Mouse (Mus musculus) layer of hippocampus, adult 2 months (tissue): Measurements from ENCODE around the gene Slc51a. TPM values are rescaled to one million over a fixed set of nuclear protein-coding genes. Genes with fewer than 3 reads are reported as not detected.

Experiments used
- DNase-seq, 2 experiments: peaks; one replicate each; pipeline ENCODE4 v3.0.0; 2022; ENCODE audit warnings: low spot score in 2 of 2
- H3K27ac ChIP-seq: fragments of 200-600 bp; 2 replicates; pipeline ENCODE4 v1.8.1; 2022
- H3K4me3 ChIP-seq: fragments of 200-600 bp; 2 replicates; pipeline ENCODE4 v1.8.1; 2022; ENCODE audit warnings: mild to moderate bottlenecking
- CTCF ChIP-seq: fragments of 200-600 bp; conservative IDR thresholded peaks from 2 replicates; pipeline ENCODE4 v1.8.1; 2022; ENCODE audit warnings: antibody characterized with exemption, mild to moderate bottlenecking, moderate library complexity
- total RNA-seq, 2 experiments: library from RNA; stranded (reverse); gene quantifications; 2 replicates each; pipeline ENCODE4 v1.2.3; 2021

Slc51a gene
- total RNA-seq, 2 experiments from 2014 or later = not detected

DNA sequence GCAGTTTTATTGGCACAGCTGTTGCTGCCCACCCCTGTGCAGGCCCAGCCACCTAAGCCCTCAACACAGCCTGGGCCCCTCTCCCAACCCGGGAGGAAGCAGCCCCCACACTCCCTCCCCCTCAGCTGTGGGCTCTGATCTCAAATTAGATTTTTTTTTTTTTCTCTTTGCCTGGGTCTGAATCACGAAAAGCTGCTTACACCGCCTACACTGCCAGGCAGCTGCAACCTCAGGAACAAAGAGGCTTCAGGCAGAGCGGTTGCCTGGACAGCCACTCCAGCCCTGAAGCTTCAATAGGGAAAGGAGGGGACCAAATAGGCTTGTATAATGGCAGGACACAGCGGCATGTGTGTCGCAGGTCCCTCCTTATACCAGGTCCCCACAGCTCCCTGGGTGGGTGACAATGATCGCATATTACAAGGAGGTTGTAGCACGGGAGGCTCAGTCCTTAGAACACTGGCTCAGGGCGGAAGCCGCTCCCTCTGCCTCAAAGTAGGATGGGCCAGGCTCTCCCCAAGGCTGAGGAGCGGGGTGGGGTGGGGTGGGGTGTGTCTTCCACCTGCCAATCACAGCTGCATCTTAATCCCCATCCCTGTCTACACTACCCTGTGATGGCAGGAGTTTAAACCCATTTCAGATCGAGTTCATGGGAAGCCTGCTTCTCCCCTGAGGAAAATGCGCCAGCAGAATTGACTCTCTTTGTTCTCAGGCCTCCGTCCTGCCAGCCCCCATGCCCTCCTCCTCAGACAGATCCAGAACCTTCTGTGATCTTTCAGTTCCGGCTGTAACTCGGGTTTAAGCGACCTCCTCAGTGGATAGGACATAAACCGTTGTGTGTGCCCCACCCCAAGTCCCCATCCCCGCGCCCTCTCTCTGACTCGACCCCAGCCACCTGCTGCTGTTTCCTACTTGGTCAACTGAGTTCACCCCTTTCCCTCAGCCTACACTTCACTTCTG, 28.6 kb upstream of the Slc51a start:
- Histone ChIP-seq H3K27ac (peak overlapping the region; percentile 94), H3K4me3 (peak overlapping the region; percentile 44)
- TF ChIP-seq CTCF = no peak
- peak; percentile 72 to 88 for DNase-seq

DNA sequence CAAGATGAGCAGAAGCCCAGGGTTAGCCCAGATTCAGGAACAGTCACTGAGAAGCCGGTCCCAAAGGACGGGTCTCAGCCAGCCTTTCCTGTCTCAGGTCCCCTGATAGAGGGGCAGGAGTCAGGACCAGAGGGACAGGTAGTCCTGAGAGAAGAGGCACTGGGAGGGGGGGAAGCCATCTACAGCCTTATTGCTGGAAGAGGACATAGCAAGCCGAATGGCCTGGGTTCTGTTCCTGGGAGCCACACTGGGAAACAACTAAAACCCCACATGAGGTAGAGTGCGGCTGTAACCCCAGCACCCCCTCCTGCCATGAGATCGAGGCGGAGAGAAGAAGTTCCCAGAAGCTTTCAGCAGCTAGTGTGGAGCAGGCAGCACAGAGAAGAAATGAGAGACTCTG, 26.3 kb upstream of the Slc51a start:
- Histone ChIP-seq H3K4me3 (no peak overlapping the region), H3K27ac (peak overlapping the region; percentile 54; the same call in 1 of the 2 replicates)
- TF ChIP-seq CTCF = no peak
- DNase-seq = no peak

DNA sequence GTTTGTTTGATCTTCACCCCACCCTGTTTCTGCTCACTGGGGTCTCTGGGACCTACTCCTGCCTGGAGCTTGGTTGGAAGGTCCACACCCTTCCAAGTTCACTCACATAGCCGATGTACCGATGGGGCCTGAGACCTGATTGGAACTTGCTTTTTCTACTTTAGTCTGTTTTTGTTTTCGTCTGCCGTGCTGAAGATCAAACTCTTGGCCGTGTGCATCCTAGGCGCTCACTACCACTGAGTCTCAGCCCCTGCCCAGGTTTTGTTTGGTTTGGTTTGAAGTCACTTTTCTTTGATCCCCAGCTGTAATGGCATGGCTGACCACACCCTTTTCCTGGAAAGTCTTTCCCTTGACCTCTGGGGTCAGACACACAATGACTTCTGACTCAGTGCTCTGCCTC, 25.7 kb upstream of the Slc51a start:
- Histone ChIP-seq H3K27ac (peak overlapping the region; percentile 66; the same call in 1 of the 2 replicates), H3K4me3 (no peak overlapping the region)
- TF ChIP-seq CTCF = no peak
- no peak for DNase-seq

DNA sequence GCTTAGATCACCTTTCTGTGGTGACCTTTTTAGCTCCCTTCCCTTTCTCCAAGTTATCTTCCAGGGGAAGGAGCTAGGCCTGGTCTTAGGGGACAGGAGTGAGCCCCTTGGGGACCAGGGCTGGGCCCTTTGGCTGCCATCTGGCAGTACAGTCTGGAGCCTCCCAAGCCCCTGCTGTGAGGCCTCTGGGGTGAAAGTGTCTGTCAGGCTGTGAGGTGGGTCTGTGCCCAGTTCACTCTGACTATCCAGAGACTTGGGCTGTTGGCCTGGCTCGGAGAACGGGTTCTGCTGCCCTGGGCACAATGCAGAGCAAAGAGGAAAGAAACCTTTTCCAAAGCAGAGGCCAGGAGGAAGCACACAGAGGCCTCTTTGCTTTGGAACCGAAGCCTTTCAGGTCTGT, 25.2 kb upstream of the Slc51a start:
- no peak overlapping the region for H3K4me3 ChIP-seq
- H3K27ac ChIP-seq = peak overlapping the region; percentile 66
- no peak for TF ChIP-seq CTCF
- DNase-seq = no peak

DNA sequence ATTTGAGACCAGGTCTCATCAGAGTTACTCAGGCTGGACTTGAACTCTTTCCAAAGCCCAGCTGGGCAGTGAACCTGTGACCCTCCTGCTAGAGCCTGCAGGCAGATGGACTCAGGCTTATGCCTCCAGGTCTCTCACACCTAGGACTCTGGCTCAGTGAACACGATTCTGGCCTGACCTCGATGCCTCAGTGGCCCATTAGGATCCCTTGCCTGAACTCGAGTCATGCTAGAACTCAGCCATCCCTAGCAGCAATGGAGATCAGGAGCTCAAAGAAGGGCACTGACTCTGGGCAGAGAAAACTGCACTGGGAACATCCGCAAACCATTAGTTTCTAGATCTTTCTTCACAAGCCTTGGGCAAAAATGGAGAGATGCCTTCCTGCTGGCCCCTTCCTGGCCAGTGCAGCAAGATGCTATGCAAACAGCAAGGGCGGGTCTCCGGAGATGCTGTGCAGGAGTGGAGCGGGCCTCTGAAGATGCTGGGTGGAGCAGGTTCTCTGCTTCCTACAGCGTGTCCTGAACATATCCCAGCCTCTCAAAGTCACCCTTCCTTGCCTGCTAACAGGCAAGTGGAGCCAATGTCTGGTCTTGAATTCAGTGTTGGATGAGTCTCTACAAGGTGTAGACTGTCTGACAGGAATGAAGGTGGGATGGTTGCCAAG, 24.3 kb upstream of the Slc51a start:
- Histone ChIP-seq H3K4me3 (no peak overlapping the region), H3K27ac (peak overlapping the region; percentile 66)
- DNase-seq = no peak
- TF ChIP-seq CTCF = no peak

DNA sequence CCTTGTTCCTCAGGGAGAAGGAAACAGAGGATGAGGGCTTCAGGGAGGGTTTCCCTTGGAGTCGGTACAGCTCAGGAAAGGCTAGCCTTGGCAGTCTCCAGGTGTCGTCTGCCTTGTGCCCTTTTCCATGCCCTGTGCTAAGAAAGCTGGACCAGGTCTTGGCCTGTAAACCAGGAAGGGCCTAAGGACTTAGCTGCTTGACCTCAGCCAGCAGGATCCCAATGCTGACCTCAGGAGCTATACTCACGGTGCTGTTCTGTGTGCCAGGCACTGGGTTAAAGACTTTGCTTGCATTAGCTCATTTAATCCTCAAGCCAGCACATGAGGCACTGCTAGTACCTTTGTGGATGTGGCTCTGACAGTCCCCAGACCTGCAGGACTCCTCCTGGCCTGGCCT, 23.7 kb upstream of the Slc51a start:
- Histone ChIP-seq H3K27ac (peak overlapping the region; percentile 24; the same call in 1 of the 2 replicates), H3K4me3 (no peak overlapping the region)
- TF ChIP-seq CTCF = no peak
- DNase-seq = no peak

DNA sequence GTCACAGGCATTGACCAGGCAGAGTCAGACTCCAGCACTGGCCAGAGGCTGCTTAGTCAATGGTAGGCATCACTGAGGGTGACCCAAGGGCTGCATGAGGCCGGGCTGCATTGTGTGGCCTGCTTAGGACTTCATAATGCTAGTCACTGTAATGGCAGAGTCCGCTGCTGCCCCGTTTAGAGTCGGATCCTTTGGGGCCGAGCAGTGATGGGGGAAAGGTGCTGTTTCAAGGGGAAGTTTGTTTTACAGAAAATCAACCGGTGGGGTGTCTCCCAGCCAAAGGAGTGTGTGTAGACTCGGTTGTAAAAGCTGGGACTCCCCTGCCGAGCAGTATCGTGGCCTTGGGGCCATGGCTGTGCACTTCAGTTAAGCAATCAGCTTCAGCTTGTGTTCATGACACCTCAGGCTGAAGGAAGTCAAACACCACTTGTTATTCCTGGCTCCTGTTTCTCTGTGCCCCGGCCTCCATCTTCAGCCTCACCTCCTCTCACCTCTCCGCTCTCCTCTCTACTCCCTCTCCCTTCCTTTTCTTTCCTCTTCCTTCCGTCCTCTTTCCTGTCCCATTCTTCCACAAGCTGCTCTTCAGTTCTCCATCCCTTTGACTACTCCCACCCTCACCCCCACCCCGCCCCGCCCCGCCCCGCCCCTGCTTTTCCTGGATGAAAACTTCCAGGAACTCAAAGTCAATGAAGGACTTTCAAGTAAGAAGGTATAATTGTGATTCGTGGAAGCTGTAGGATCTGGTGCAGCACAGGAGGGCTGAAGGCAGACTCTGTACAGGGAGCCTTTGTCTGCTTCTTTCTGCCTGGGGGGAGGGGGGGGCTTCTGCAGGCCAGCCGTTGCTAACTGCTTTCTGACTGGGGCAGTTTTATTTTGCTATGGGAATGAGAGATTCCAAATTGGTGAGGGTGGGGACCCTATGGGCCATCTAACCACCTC, 23.0 kb upstream of the Slc51a start:
- no peak overlapping the region for H3K4me3 ChIP-seq
- no peak for TF ChIP-seq CTCF
- DNase-seq = no peak
- H3K27ac ChIP-seq = peak overlapping the region; percentile 46; the same call in 1 of the 2 replicates

DNA sequence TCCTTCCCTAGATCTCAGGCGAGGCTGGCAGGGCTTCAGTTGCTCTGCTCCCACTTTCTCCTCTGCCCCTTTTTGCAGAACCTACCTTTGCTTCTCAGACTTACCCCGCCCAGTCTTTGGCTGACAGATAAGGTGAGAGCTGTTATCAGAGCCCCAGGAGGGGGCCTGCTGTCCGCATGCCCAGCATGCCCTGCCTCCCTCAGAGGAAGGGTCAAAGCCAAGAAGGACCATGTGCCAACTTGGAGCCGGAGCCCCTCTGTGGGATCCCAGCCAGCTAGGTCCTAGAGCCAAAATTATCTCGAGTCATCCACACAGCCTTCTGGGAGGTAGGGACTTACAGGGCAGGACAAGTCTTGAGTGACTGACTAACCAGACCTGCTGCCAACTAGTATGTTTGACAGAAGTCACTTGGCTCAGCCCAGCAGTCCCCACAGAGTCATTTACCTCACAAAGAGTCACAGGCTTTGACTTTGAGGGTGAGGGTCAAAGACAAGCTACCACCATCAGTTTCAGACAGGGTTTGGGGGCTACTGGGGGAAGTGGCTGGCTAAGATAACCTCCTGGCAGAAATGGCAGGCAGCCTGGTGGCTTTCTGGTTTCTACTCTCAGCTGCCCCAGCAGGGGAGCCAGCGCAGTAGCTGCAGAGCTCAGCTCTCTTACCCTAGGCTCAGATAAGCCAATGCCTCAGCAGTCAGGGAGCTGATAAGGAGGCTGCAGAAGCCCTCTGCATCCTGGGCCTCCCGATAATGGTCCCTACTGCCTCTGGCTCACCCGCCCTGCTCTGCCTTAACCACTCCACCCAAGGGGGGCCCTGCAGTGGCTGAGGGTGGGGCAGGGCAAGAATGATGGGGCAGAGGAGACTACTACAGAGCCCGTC, 21.6 kb upstream of the Slc51a start:
- Histone ChIP-seq H3K4me3 (no peak overlapping the region), H3K27ac (peak overlapping the region; percentile 46; the same call in 1 of the 2 replicates)
- 0 out of 2 replicates have a peak, but pooled peaks have one; percentile 23 for TF ChIP-seq CTCF
- no peak for DNase-seq

DNA sequence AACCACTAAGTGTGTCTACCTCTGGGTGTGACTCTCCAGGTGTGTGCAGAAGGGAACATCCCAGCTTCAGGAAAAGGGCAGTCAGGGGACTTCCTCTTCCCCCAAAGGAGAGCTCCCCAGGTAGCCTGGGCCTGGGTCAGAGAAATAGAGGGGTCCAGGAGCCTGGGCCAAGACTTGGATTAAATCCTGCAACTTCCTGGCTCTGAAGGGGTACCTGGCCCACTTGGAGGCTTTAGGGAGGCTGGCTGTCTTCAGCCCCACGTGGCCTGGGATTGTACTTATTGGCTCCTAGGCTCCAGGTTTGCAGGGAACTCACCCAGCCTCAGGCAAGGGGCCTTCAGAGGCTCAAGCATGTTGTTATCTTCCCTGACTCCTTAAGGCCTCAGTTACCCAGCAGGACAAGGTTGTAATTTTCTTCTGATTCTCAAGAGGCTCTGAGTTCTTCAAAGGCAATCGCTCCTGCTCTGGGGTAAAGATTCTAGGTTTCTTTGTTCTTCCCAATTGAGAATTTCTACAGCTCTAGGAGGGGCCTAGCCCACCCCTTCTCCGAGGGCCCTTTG, 20.9 kb upstream of the Slc51a start:
- Histone ChIP-seq H3K27ac (no peak overlapping the region), H3K4me3 (no peak overlapping the region)
- no peak for TF ChIP-seq CTCF
- no peak for DNase-seq

DNA sequence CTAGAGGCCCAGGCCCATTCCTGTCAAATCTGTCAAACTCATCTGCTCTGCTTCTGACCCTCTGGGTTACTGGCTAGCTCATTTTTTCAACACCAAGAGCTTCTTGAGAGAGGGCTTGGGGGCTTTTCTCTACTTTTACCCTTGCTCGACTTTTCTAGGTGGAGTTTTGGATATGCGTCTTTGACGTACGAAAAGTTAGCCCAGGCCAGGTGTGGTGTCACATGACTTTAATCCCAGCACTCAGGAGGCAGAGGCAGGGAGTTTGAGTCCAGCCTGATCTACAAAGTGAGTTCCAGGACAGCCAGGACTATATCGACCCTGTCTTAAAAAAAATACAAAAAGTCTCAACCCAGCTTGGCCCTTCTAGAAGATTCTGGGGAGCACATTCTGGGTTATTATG, 20.4 kb upstream of the Slc51a start:
- no peak for DNase-seq
- H3K27ac ChIP-seq = no peak overlapping the region
- no peak overlapping the region for H3K4me3 ChIP-seq
- no peak for TF ChIP-seq CTCF

DNA sequence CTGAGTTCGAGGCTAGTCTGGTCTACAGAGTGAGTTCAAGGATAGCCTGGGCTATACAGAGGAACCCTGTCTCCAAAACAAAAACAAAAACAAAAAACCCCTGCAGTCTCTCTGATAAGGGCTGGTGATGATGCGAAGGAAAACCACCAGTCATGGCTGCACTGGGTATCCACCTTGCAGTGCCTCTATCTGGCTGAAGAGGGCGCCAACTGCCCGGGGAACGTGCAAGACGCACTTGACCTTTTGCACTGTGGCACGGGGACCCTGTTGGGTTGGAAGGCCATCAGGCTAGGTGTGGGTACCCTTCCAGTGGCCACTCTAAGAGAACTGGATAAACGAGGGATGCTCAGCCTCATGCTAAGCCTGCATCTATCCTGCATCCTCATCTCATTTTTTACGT, 19.7 kb upstream of the Slc51a start:
- Histone ChIP-seq H3K4me3 (no peak overlapping the region), H3K27ac (no peak overlapping the region)
- peak; percentile 41 to 76 for DNase-seq
- TF ChIP-seq CTCF = peak; percentile 98
